Mouse (Mus musculus) heart, embryonic 15.5 days (tissue): ENCODE measurements at regions not wholly inside any gene's neighbourhood (a gene's known extent, or its start where the extent isn't known, plus 50 kb on each side); places are given as distances from the start of the nearest gene placed in this dataset.

Experiments
- ATAC-seq: fragments of 200-750 bp; cut with Nextera tagmentation; replicated peaks from 2 replicates; pipeline ENCODE4 v1.8.0; 2017; ENCODE audit warnings: low read depth, moderate TSS enrichment; ENCODE audit not compliant: insufficient number of reproducible peaks, insufficient read depth, low FRiP score
- H3K27ac ChIP-seq: fragments of 300-500 bp; sonication (generic); 2 replicates; pipeline ENCODE4 v1.5.1; 2015; ENCODE audit warnings: mild to moderate bottlenecking, inconsistent platforms
- H3K27me3 ChIP-seq: fragments of 300-500 bp; sonication (generic); 2 replicates; pipeline ENCODE4 v1.6.1; 2015; ENCODE audit warnings: inconsistent platforms
- H3K36me3 ChIP-seq: fragments of 300-500 bp; sonication (generic); 2 replicates; pipeline ENCODE4 v1.6.1; 2015; ENCODE audit warnings: mild to moderate bottlenecking, inconsistent platforms
- H3K4me1 ChIP-seq: fragments of 300-500 bp; sonication (generic); replicated peaks from 2 replicates; pipeline ENCODE4 v1.6.1; 2015; ENCODE audit warnings: inconsistent platforms
- H3K4me2 ChIP-seq: fragments of 300-500 bp; sonication (generic); 2 replicates; pipeline ENCODE4 v1.6.1; 2015; ENCODE audit warnings: inconsistent platforms, mild to moderate bottlenecking, moderate library complexity
- H3K4me3 ChIP-seq: fragments of 300-500 bp; sonication (generic); 2 replicates; pipeline ENCODE4 v1.5.1; 2015; ENCODE audit warnings: mild to moderate bottlenecking, inconsistent platforms
- H3K9ac ChIP-seq: fragments of 300-500 bp; sonication (generic); 2 replicates; pipeline ENCODE4 v1.6.1; 2015; ENCODE audit warnings: mild to moderate bottlenecking, inconsistent platforms
- H3K9me3 ChIP-seq: fragments of 300-500 bp; sonication (generic); replicated peaks from 2 replicates; pipeline ENCODE4 v1.6.1; 2016; ENCODE audit warnings: inconsistent platforms
- WGBS: fragments of 180-500 bp; shearing (Covaris S2); methylation state at CpG from one replicate; pipeline ENCODE4 v1.1.7; 2015; ENCODE audit warnings: mixed read lengths; 5-methylcytosine and 5-hydroxymethylcytosine counted together

- no peak overlapping the region for H3K9ac ChIP-seq
- H3K27me3 ChIP-seq: no peaks in the 10 kb centered on the region
- no peaks in the 10 kb centered on the region for H3K4me1 ChIP-seq
- H3K4me3 ChIP-seq: no peak overlapping the region
- H3K4me2 ChIP-seq: no peak overlapping the region
- H3K27ac ChIP-seq: no peak overlapping the region
- no peak for ATAC-seq
- no peaks in the 10 kb centered on the region for H3K36me3 ChIP-seq
- WGBS: 80% methylated on average over 6 of the region's 6 CpGs
- H3K9me3 ChIP-seq: no peaks in the 10 kb centered on the region
Measured at GRCm38 (mm10) chr2:101470569-101471100, 153.9 kb upstream of the Rag2 start.

DNA sequence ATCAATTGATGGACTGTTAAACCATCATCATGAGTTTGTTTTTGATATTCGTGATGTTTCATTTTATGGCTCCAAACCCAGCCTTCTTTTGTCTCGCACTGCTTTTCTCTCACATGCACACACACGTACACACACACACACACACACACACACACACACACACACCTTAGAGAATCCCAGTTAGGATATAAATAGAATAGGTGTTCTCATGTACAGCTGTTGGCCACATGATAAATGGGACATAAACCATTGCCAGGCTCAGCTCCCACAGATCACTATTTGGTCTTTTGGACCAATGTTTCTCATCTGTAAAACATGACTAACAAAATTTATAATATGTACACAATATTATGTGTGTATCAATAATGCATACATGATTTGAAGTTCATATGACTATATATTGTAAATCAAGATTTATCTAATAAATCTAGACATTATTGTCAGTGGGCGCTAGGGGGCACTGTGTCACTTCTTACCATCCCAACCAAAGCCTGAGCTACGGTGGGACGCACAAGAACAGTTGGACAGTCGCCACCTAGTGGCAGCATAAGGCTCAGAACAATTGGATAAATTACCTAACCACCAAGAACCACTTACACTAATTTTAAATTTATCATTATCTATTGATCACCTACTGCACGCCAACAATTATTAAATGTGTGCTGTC is 151.9 kb upstream of the Rag2 start:
- Histone ChIP-seq H3K36me3 (no peaks in the 10 kb centered on the region), H3K9me3 (no peaks in the 10 kb centered on the region), H3K4me2 (no peak overlapping the region), H3K9ac (no peak overlapping the region), H3K4me1 (no peaks in the 10 kb centered on the region), H3K27me3 (no peaks in the 10 kb centered on the region), H3K27ac (no peak overlapping the region), H3K4me3 (no peak overlapping the region)
- no peak for ATAC-seq
- 29% methylated on average over 8 of the region's 8 CpGs for WGBS

- H3K4me3 ChIP-seq: no peak overlapping the region
- H3K4me2 ChIP-seq: no peak overlapping the region
- no peak overlapping the region for H3K27ac ChIP-seq
- no peaks in the 10 kb centered on the region for H3K4me1 ChIP-seq
- WGBS: 85% methylated on average over 4 of the region's 4 CpGs
- no peaks in the 10 kb centered on the region for H3K27me3 ChIP-seq
- H3K9me3 ChIP-seq: no peaks in the 10 kb centered on the region
- no peaks in the 10 kb centered on the region for H3K36me3 ChIP-seq
- H3K9ac ChIP-seq: no peak overlapping the region
- no peak for ATAC-seq
Measured at GRCm38 (mm10) chr2:101473116-101473485, 151.4 kb upstream of the Rag2 start.

GRCm38 (mm10) chr2:101476862-101477261 is 147.7 kb upstream of the Rag2 start:
- ATAC-seq: no peak

DNA sequence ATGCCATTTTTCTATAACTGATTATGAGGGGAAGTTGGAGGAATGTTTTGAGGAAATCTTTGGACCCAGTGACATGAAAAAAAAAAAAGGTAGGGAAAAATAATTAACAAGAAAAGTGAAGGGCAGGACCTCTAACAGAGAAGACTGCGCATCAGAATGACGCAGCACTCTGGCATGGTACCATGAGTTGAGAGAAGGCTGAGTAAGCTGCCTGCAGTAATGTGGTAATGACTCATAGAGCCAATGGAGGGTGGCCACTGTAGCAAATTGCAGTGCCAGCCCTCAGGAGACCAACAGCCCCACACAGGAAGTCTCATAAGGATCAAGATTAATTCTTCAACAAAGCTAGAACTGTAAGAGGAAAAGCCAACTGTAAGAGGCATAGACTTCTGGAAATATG is 134.3 kb upstream of the Rag2 start:
- Histone ChIP-seq H3K4me3 (no peak overlapping the region), H3K4me1 (no peaks in the 10 kb centered on the region), H3K9ac (no peak overlapping the region), H3K36me3 (no peaks in the 10 kb centered on the region), H3K27ac (no peak overlapping the region), H3K9me3 (no peaks in the 10 kb centered on the region), H3K27me3 (no peaks in the 10 kb centered on the region), H3K4me2 (no peak overlapping the region)
- no peak for ATAC-seq
- WGBS: 92% methylated on average over 2 of the region's 2 CpGs

More at GRCm38 (mm10) chr2:101476862-101477261, 147.7 kb upstream of the Rag2 start:
- Histone ChIP-seq H3K27ac (no peak overlapping the region), H3K4me3 (no peak overlapping the region), H3K9me3 (no peaks in the 10 kb centered on the region), H3K4me1 (no peaks in the 10 kb centered on the region), H3K4me2 (no peak overlapping the region), H3K27me3 (no peaks in the 10 kb centered on the region), H3K9ac (no peak overlapping the region), H3K36me3 (no peaks in the 10 kb centered on the region)
- 65% methylated on average over 2 of the region's 2 CpGs for WGBS

GRCm38 (mm10) chr2:101491762-101492161 is 132.8 kb upstream of the Rag2 start:
- Histone ChIP-seq H3K4me1 (no peaks in the 10 kb centered on the region), H3K4me3 (no peak overlapping the region), H3K27me3 (no peaks in the 10 kb centered on the region), H3K27ac (no peak overlapping the region), H3K9ac (no peak overlapping the region), H3K9me3 (no peaks in the 10 kb centered on the region), H3K4me2 (no peak overlapping the region), H3K36me3 (no peaks in the 10 kb centered on the region)
- 70% methylated on average over 3 of the region's 3 CpGs for WGBS
- ATAC-seq: no peak

DNA sequence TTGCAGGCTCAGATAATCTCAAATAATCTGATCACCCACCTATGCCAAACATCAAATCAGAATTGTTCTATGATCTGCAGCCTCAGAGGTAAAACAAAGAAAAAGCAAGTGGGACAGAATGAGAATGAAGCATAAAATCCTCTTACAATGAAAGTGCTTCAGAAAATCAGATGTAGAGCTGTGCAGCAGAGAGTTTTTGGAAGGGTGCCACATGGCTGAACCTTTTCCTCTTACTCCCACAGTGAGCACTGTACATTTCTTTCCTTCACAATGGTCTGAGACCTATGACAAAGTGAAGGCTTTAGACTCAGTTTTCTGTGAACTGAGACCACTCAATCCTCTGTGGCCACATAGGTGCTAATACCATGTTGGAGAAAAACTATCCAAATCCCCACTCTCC is 116.4 kb upstream of the Rag2 start:
- Histone ChIP-seq H3K4me1 (no peaks in the 10 kb centered on the region), H3K27me3 (no peaks in the 10 kb centered on the region), H3K27ac (no peak overlapping the region), H3K9me3 (no peaks in the 10 kb centered on the region), H3K9ac (no peak overlapping the region), H3K4me2 (no peak overlapping the region), H3K4me3 (no peak overlapping the region), H3K36me3 (no peaks in the 10 kb centered on the region)
- no peak for ATAC-seq
